Mouse (Mus musculus): ENCODE measurements around the gene Olfr275. TPM values are rescaled to one million over a fixed set of nuclear protein-coding genes. Genes with fewer than 3 reads are reported as not detected.
"Not testable (repeated sequence)": the region's sequence is repeated elsewhere in the genome, so short reads cannot be mapped to it uniquely, and the experiment has no call there.

The Olfr275 gene
- polyA plus RNA-seq (2014; fragmentation: Nextera tagmentation; extraction: Ambion mirVana) = not detected in 2 replicates

GRCm38 (mm10) chr4:52814304-52814703, at the start of gene Olfr275:
Gene Olfr275 (plus strand): TSS chr4:52814604.
- H3K9ac ChIP-seq (ENCODE audit: low read length) = no peak within 1 kb of the TSS
- no peak for ATAC-seq
- no peaks in the 10 kb centered on the region for H3K36me3 ChIP-seq (ENCODE audit: control insufficient read depth, insufficient read depth, low read length)
- 90% methylated on average over 2 of the region's 2 CpGs for WGBS
- no peak within 1 kb of the TSS for H3K4me2 ChIP-seq (ENCODE audit: low read length)
- no peak for DNase-seq (ENCODE audit: low spot score)
- no peaks in the 10 kb centered on the region for H3K4me1 ChIP-seq (ENCODE audit: control insufficient read depth, insufficient read depth, low read length)
- H3K27me3 ChIP-seq (replicated peaks; ENCODE audit: control insufficient read depth, insufficient read depth, low read length) = no peaks in the 10 kb centered on the region
- H3K27ac ChIP-seq (ENCODE audit: low read depth, low read length) = no peak within 1 kb of the TSS
- H3K9me3 ChIP-seq (replicated peaks; ENCODE audit: control insufficient read depth, low read length) = no peaks in the 10 kb centered on the region
- no peak within 1 kb of the TSS for H3K4me3 ChIP-seq (ENCODE audit: low read depth, low read length)

- Histone ChIP-seq H3K36me3 (ENCODE audit: control insufficient read depth, insufficient read depth, low read length) (no peaks in the 10 kb centered on the region), H3K4me2 (ENCODE audit: low read length) (no peak overlapping the region), H3K27me3 (replicated peaks; ENCODE audit: control insufficient read depth, insufficient read depth, low read length) (no peaks in the 10 kb centered on the region), H3K4me3 (ENCODE audit: low read depth, low read length) (no peak overlapping the region), H3K9me3 (replicated peaks; ENCODE audit: control insufficient read depth, low read length) (no peaks in the 10 kb centered on the region), H3K27ac (ENCODE audit: low read depth, low read length) (no peak overlapping the region), H3K9ac (ENCODE audit: low read length) (no peak overlapping the region), H3K4me1 (ENCODE audit: control insufficient read depth, insufficient read depth, low read length) (no peaks in the 10 kb centered on the region)
- no peak for DNase-seq (ENCODE audit: low spot score)
- 91% methylated on average over 6 of the region's 6 CpGs for WGBS
- no peak for ATAC-seq
Observed at GRCm38 (mm10) chr4:52765612-52766011, 48.8 kb upstream of the Olfr275 start.

GRCm38 (mm10) chr4:52772186-52772585, 42.2 kb upstream of the Olfr275 start:
- Histone ChIP-seq H3K4me2 (ENCODE audit: low read length) (no peak overlapping the region), H3K4me3 (ENCODE audit: low read depth, low read length) (no peak overlapping the region), H3K27ac (ENCODE audit: low read depth, low read length) (no peak overlapping the region), H3K9ac (ENCODE audit: low read length) (no peak overlapping the region), H3K36me3 (ENCODE audit: control insufficient read depth, insufficient read depth, low read length) (no peaks in the 10 kb centered on the region), H3K4me1 (ENCODE audit: control insufficient read depth, insufficient read depth, low read length) (no peaks in the 10 kb centered on the region), H3K9me3 (replicated peaks; ENCODE audit: control insufficient read depth, low read length) (no peaks in the 10 kb centered on the region), H3K27me3 (replicated peaks; ENCODE audit: control insufficient read depth, insufficient read depth, low read length) (no peaks in the 10 kb centered on the region)
- no peak for ATAC-seq
- peak; percentile 8 for DNase-seq (ENCODE audit: low spot score)
- 81% methylated on average over 5 of the region's 5 CpGs for WGBS

- H3K9ac ChIP-seq (ENCODE audit: low read length) = no peak overlapping the region
- no peaks in the 10 kb centered on the region for H3K27me3 ChIP-seq (replicated peaks; ENCODE audit: control insufficient read depth, insufficient read depth, low read length)
- peaks cover 3% of the 10 kb centered on the region; the same call in 1 of the 2 replicates for H3K4me1 ChIP-seq (ENCODE audit: control insufficient read depth, insufficient read depth, low read length)
- H3K4me2 ChIP-seq (ENCODE audit: low read length) = no peak overlapping the region
- DNase-seq (ENCODE audit: low spot score) = no peak
- H3K9me3 ChIP-seq (replicated peaks; ENCODE audit: control insufficient read depth, low read length) = no peaks in the 10 kb centered on the region
- H3K4me3 ChIP-seq (ENCODE audit: low read depth, low read length) = no peak overlapping the region
- no peaks in the 10 kb centered on the region for H3K36me3 ChIP-seq (ENCODE audit: control insufficient read depth, insufficient read depth, low read length)
- WGBS = 93% methylated on average over 3 of the region's 3 CpGs
- ATAC-seq = no peak
- H3K27ac ChIP-seq (ENCODE audit: low read depth, low read length) = no peak overlapping the region
Observed at GRCm38 (mm10) chr4:52800013-52800412, 14.4 kb upstream of the Olfr275 start.

- ATAC-seq (no peak), DNase-seq (ENCODE audit: low spot score) (peak; percentile 59)
- Histone ChIP-seq H3K36me3 (ENCODE audit: control insufficient read depth, insufficient read depth, low read length) (no peaks in the 10 kb centered on the region), H3K4me3 (ENCODE audit: low read depth, low read length) (no peak overlapping the region), H3K9ac (ENCODE audit: low read length) (no peak overlapping the region), H3K4me1 (ENCODE audit: control insufficient read depth, insufficient read depth, low read length) (no peaks in the 10 kb centered on the region), H3K27ac (ENCODE audit: low read depth, low read length) (no peak overlapping the region), H3K4me2 (ENCODE audit: low read length) (no peak overlapping the region), H3K27me3 (replicated peaks; ENCODE audit: control insufficient read depth, insufficient read depth, low read length) (no peaks in the 10 kb centered on the region), H3K9me3 (replicated peaks; ENCODE audit: control insufficient read depth, low read length) (no peaks in the 10 kb centered on the region)
- 47% methylated on average over 2 of the region's 2 CpGs for WGBS
Observed at GRCm38 (mm10) chr4:52811871-52812270, 2.5 kb upstream of the Olfr275 start.

- 97% methylated on average over 11 of the region's 11 CpGs for WGBS
Observed at GRCm38 (mm10) chr4:52821375-52821774, 7.0 kb downstream of the Olfr275 start.

GRCm38 (mm10) chr4:52845411-52845810, 31.0 kb downstream of the Olfr275 start:
- not testable (repeated sequence) for H3K9me3 ChIP-seq (replicated peaks; ENCODE audit: control insufficient read depth, low read length); H3K4me1 ChIP-seq (ENCODE audit: control insufficient read depth, insufficient read depth, low read length); H3K27ac ChIP-seq (ENCODE audit: low read depth, low read length); H3K36me3 ChIP-seq (ENCODE audit: control insufficient read depth, insufficient read depth, low read length); ATAC-seq; H3K4me3 ChIP-seq (ENCODE audit: low read depth, low read length); H3K4me2 ChIP-seq (ENCODE audit: low read length); H3K27me3 ChIP-seq (replicated peaks; ENCODE audit: control insufficient read depth, insufficient read depth, low read length); DNase-seq (ENCODE audit: low spot score); H3K9ac ChIP-seq (ENCODE audit: low read length)
- 63% methylated on average over 1 of the region's 1 CpGs for WGBS

More at GRCm38 (mm10) chr4:52821375-52821774, 7.0 kb downstream of the Olfr275 start:
- Histone ChIP-seq H3K4me2 (ENCODE audit: low read length) (no peak overlapping the region), H3K9ac (ENCODE audit: low read length) (no peak overlapping the region), H3K9me3 (replicated peaks; ENCODE audit: control insufficient read depth, low read length) (no peaks in the 10 kb centered on the region), H3K27me3 (replicated peaks; ENCODE audit: control insufficient read depth, insufficient read depth, low read length) (no peaks in the 10 kb centered on the region), H3K27ac (ENCODE audit: low read depth, low read length) (no peak overlapping the region), H3K4me1 (ENCODE audit: control insufficient read depth, insufficient read depth, low read length) (no peaks in the 10 kb centered on the region), H3K36me3 (ENCODE audit: control insufficient read depth, insufficient read depth, low read length) (no peaks in the 10 kb centered on the region), H3K4me3 (ENCODE audit: low read depth, low read length) (no peak overlapping the region)
- ATAC-seq (no peak), DNase-seq (ENCODE audit: low spot score) (no peak)

DNA sequence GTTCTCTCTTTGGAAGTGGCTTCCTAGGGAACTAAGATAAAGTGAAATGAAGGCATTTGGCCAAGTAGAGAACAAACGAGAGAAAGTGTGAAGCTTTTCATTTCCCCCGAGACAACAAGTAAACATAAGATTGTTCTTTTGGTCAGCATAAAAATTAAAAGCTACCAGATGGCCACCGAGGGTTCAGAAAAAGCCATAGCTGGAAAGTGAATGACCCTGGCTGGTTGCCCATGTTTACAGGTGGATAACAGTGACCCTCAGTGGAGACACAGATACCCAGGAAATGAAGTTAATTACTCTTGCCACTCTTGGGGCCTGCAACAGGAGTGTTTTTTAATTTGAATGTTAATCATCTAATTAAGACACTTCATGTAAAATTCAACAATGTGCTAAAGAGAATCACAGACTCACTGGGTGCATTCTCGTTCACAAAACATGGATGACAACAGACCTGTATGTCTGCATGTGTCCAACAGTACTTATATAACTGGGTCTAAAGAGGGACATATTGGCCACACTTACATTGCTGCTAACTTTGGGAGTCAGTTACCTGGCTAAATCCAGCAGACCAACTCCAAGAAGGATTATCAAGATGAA, 34.7 kb downstream of the Olfr275 start:
- H3K9ac ChIP-seq (ENCODE audit: low read length) = no peak overlapping the region
- peak; percentile 63 for DNase-seq (ENCODE audit: low spot score)
- H3K9me3 ChIP-seq (replicated peaks; ENCODE audit: control insufficient read depth, low read length) = no peaks in the 10 kb centered on the region
- no peak overlapping the region for H3K4me3 ChIP-seq (ENCODE audit: low read depth, low read length)
- WGBS = 23% methylated on average over 4 of the region's 4 CpGs
- no peak overlapping the region for H3K4me2 ChIP-seq (ENCODE audit: low read length)
- no peaks in the 10 kb centered on the region for H3K36me3 ChIP-seq (ENCODE audit: control insufficient read depth, insufficient read depth, low read length)
- H3K4me1 ChIP-seq (ENCODE audit: control insufficient read depth, insufficient read depth, low read length) = no peaks in the 10 kb centered on the region
- ATAC-seq = peak; percentile 71
- H3K27me3 ChIP-seq (replicated peaks; ENCODE audit: control insufficient read depth, insufficient read depth, low read length) = no peaks in the 10 kb centered on the region
- H3K27ac ChIP-seq (ENCODE audit: low read depth, low read length) = no peak overlapping the region

GRCm38 (mm10) chr4:52849672-52850071, 35.3 kb downstream of the Olfr275 start:
- ATAC-seq (no peak), DNase-seq (ENCODE audit: low spot score) (peak; percentile 15)
- no peaks in the 10 kb centered on the region for H3K36me3 ChIP-seq (ENCODE audit: control insufficient read depth, insufficient read depth, low read length)
- 80% methylated on average over 5 of the region's 5 CpGs for WGBS
- H3K4me1 ChIP-seq (ENCODE audit: control insufficient read depth, insufficient read depth, low read length) = no peaks in the 10 kb centered on the region
- H3K27me3 ChIP-seq (replicated peaks; ENCODE audit: control insufficient read depth, insufficient read depth, low read length) = no peaks in the 10 kb centered on the region
- no peaks in the 10 kb centered on the region for H3K9me3 ChIP-seq (replicated peaks; ENCODE audit: control insufficient read depth, low read length)
- no peak overlapping the region for H3K27ac ChIP-seq (ENCODE audit: low read depth, low read length)
- no peak overlapping the region for H3K4me3 ChIP-seq (ENCODE audit: low read depth, low read length)
- H3K4me2 ChIP-seq (ENCODE audit: low read length) = no peak overlapping the region
- no peak overlapping the region for H3K9ac ChIP-seq (ENCODE audit: low read length)
